Mouse (Mus musculus) myocyte (in vitro differentiated cells): Measurements from ENCODE around the gene Pycard. TPM values are rescaled to one million over a fixed set of nuclear protein-coding genes. Genes with fewer than 3 reads are reported as not detected.

Source experiments
- H3K27me3 ChIP-seq: one replicate; pipeline ENCODE4 v1.6.1; 2011; ENCODE audit not compliant: control insufficient read depth, insufficient read depth, insufficient read length
- H3K36me3 ChIP-seq: one replicate; pipeline ENCODE4 v1.6.1; 2011; ENCODE audit not compliant: control insufficient read depth, insufficient read depth
- H3K4me2 ChIP-seq: one replicate; pipeline ENCODE4 v1.6.1; 2011; ENCODE audit warnings: low read depth, control low read depth
- H3K4me3 ChIP-seq: one replicate; pipeline ENCODE4 v1.5.1; 2011; ENCODE audit warnings: mild to moderate bottlenecking, control low read depth, moderate library complexity
- H3K79me2 ChIP-seq: one replicate; pipeline ENCODE4 v1.6.1; 2011; ENCODE audit not compliant: control insufficient read depth, insufficient read depth
- H3ac ChIP-seq: one replicate; pipeline ENCODE4 v1.6.1; 2011; ENCODE audit not compliant: control insufficient read depth, insufficient read length
- CEBPB ChIP-seq: IDR thresholded peaks from 2 replicates; pipeline ENCODE4 v1.6.1; 2011; ENCODE audit warnings: mild to moderate bottlenecking, moderate library complexity; ENCODE audit not compliant: poor library complexity, insufficient read depth, severe bottlenecking
- E2F4 ChIP-seq: IDR thresholded peaks from one replicate; pipeline ENCODE4 v1.6.1; 2011; ENCODE audit warnings: mild to moderate bottlenecking, control low read depth, moderate library complexity; ENCODE audit not compliant: insufficient read depth
- MAX ChIP-seq: IDR thresholded peaks from one replicate; pipeline ENCODE4 v1.6.1; 2011; ENCODE audit warnings: low read depth, mild to moderate bottlenecking, control low read depth
- MYOD1 ChIP-seq, 3 experiments: IDR thresholded peaks; one replicate each; pipeline ENCODE4 v1.6.1; 2011; ENCODE audit warnings: control low read depth in 2 of 3, low read depth in 2 of 3, mild to moderate bottlenecking in 2 of 3, moderate library complexity in 1 of 3; ENCODE audit not compliant: insufficient read length in 2 of 3, control insufficient read depth in 1 of 3
- MYOG ChIP-seq, 3 experiments: IDR thresholded peaks; one replicate each; pipeline ENCODE4 v1.6.1; 2011; ENCODE audit warnings: control low read depth in 2 of 3, low read depth in 2 of 3, mild to moderate bottlenecking in 2 of 3; ENCODE audit not compliant: insufficient read length in 2 of 3, control insufficient read depth in 1 of 3, insufficient read depth in 1 of 3
- POLR2A ChIP-seq: IDR thresholded peaks from one replicate; pipeline ENCODE4 v1.6.1; 2011; ENCODE audit warnings: low read depth, mild to moderate bottlenecking, control low read depth, moderate library complexity; ENCODE audit not compliant: insufficient read length
- POLR2AphosphoS2 ChIP-seq: IDR thresholded peaks from one replicate; pipeline ENCODE4 v1.6.1; 2011; ENCODE audit warnings: low read depth, control low read depth; ENCODE audit not compliant: insufficient read length
- REST ChIP-seq: IDR thresholded peaks from one replicate; pipeline ENCODE4 v1.6.1; 2011; ENCODE audit warnings: mild to moderate bottlenecking, control low read depth, moderate library complexity; ENCODE audit not compliant: insufficient read depth, insufficient read length
- SRF ChIP-seq: IDR thresholded peaks from one replicate; pipeline ENCODE4 v1.6.1; 2011; ENCODE audit warnings: low read depth; ENCODE audit not compliant: control insufficient read depth, insufficient read length
- TCF12 ChIP-seq: IDR thresholded peaks from one replicate; pipeline ENCODE4 v1.6.1; 2011; ENCODE audit warnings: mild to moderate bottlenecking, control low read depth; ENCODE audit not compliant: poor library complexity, insufficient read depth, severe bottlenecking
- TCF3 ChIP-seq: IDR thresholded peaks from one replicate; pipeline ENCODE4 v1.6.1; 2011; ENCODE audit warnings: low read depth, control low read depth; ENCODE audit not compliant: insufficient read length
- USF1 ChIP-seq: IDR thresholded peaks from one replicate; pipeline ENCODE4 v1.6.1; 2011; ENCODE audit warnings: low read depth, mild to moderate bottlenecking, control low read depth, moderate library complexity
- polyA plus RNA-seq: library from polyadenylated mRNA; unstranded; fragments of >200 nt; fragmentation: generic; extraction: Trizol; gene quantifications from one replicate; pipeline ENCODE4 v1.2.1, GENCODE M21; 2012; ENCODE audit warnings: missing spikeins

Gene Pycard
- polyA plus RNA-seq, 1 experiment = 3.9 TPM

- no peaks in the 10 kb centered on the region for H3K27me3 ChIP-seq
- no peak overlapping the region for H3K4me3 ChIP-seq
- no peak overlapping the region for H3K4me2 ChIP-seq
- H3ac ChIP-seq = no peak overlapping the region
- H3K36me3 ChIP-seq = peaks cover 18% of the 10 kb centered on the region
- TF ChIP-seq MYOD1 (IDR thresholded peaks at IDR 0.05; ENCODE audit: control insufficient read depth in 1 of 3, insufficient read length in 2 of 3, low read depth in 2 of 3) (no peak), TCF3 (no peak), POLR2AphosphoS2 (peak; percentile 48)
- no peaks in the 10 kb centered on the region for H3K79me2 ChIP-seq
Measured at GRCm38 (mm10) chr7:128012136-128012780, 18.6 kb upstream of the Pycard start.

- Histone ChIP-seq H3K79me2 (peaks cover 8% of the 10 kb centered on the region), H3K27me3 (no peaks in the 10 kb centered on the region), H3K4me2 (no peak overlapping the region), H3K4me3 (no peak overlapping the region), H3K36me3 (peaks cover 18% of the 10 kb centered on the region), H3ac (no peak overlapping the region)
- TF ChIP-seq POLR2AphosphoS2 (peak; percentile 41), POLR2A (no peak)
Measured at GRCm38 (mm10) chr7:128009715-128010340, 16.2 kb upstream of the Pycard start.

GRCm38 (mm10) chr7:128006193-128006592, 12.5 kb upstream of the Pycard start:
- Histone ChIP-seq H3K36me3 (peaks cover 17% of the 10 kb centered on the region), H3K4me3 (peak overlapping the region; percentile 71), H3ac (no peak overlapping the region), H3K4me2 (peak overlapping the region; percentile 75), H3K27me3 (no peaks in the 10 kb centered on the region), H3K79me2 (peaks cover 8% of the 10 kb centered on the region)
- TF ChIP-seq TCF12 = no peak
- no peak for TF ChIP-seq POLR2AphosphoS2
- no peak for TF ChIP-seq POLR2A
- TF ChIP-seq SRF = no peak
- peak in 1 of 3 experiments; percentile 34 for TF ChIP-seq MYOG (IDR thresholded peaks at IDR 0.05; ENCODE audit: control insufficient read depth in 1 of 3, insufficient read depth in 1 of 3, insufficient read length in 2 of 3, low read depth in 2 of 3)

GRCm38 (mm10) chr7:128004487-128005362, 11.1 kb upstream of the Pycard start:
- peak overlapping the region; percentile 71 for H3K4me3 ChIP-seq

GRCm38 (mm10) chr7:128004150-128004486, 10.5 kb upstream of the Pycard start:
- peaks cover 12% of the 10 kb centered on the region for H3K36me3 ChIP-seq
- no peak for TF ChIP-seq MAX
- TF ChIP-seq MYOG (IDR thresholded peaks at IDR 0.05; ENCODE audit: control insufficient read depth in 1 of 3, insufficient read depth in 1 of 3, insufficient read length in 2 of 3, low read depth in 2 of 3) = no peak
- TF ChIP-seq SRF = no peak
- TF ChIP-seq TCF3 = no peak
- TF ChIP-seq POLR2A = no peak
- TF ChIP-seq MYOD1 (IDR thresholded peaks at IDR 0.05; ENCODE audit: control insufficient read depth in 1 of 3, insufficient read length in 2 of 3, low read depth in 2 of 3) = no peak
- no peak for TF ChIP-seq REST
- no peak for TF ChIP-seq CEBPB
- no peak for TF ChIP-seq POLR2AphosphoS2
- no peak for TF ChIP-seq TCF12
- no peak for TF ChIP-seq USF1
- no peak for TF ChIP-seq E2F4
- peak overlapping the region; percentile 75 for H3K4me2 ChIP-seq
- H3K4me3 ChIP-seq = peak overlapping the region; percentile 71
- no peaks in the 10 kb centered on the region for H3K27me3 ChIP-seq
- H3ac ChIP-seq = peak overlapping the region; percentile 15
- peaks cover 8% of the 10 kb centered on the region for H3K79me2 ChIP-seq

More at GRCm38 (mm10) chr7:128004487-128005362, 11.1 kb upstream of the Pycard start:
- TF ChIP-seq POLR2A (peak; percentile 91), MYOD1 (IDR thresholded peaks at IDR 0.05; ENCODE audit: control insufficient read depth in 1 of 3, insufficient read length in 2 of 3, low read depth in 2 of 3) (peak in 2 of 3 experiments; percentile 97 to 99), E2F4 (no peak), POLR2AphosphoS2 (peak; percentile 72), TCF12 (peak; percentile 71), MYOG (IDR thresholded peaks at IDR 0.05; ENCODE audit: control insufficient read depth in 1 of 3, insufficient read depth in 1 of 3, insufficient read length in 2 of 3, low read depth in 2 of 3) (peak; percentile 91 to 100 (median 98)), TCF3 (peak; percentile 83), REST (peak; percentile 19), SRF (no peak), CEBPB (no peak)
- peak overlapping the region; percentile 75 for H3K4me2 ChIP-seq
- H3K36me3 ChIP-seq = peaks cover 12% of the 10 kb centered on the region
- H3ac ChIP-seq = peak overlapping the region; percentile 15
- H3K27me3 ChIP-seq = no peaks in the 10 kb centered on the region
- H3K79me2 ChIP-seq = peaks cover 8% of the 10 kb centered on the region
